Mouse (Mus musculus): ENCODE results near the gene Robo2.
"Not testable (repeated sequence)": the region's sequence is repeated elsewhere in the genome, so short reads cannot be mapped to it uniquely, and the experiment has no call there.

Robo2 gene

DNA sequence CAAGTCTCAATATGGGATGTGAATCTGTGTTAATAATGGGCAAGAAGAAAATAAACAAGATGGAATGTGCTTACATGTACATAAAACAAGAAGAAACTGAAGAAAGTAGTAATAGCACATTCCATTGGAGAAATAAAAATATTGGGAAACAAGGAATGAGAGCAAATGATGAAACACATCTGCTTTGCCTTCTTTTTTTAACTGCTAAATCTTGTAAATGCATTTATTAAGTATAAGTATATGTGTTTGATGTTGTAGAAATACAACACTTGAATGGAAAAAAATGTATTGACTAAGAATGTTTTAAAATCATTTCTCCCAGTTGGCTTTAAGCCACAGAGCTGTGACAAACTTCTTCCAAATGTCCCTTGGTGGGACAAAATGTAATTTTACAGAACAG, 350.1 kb downstream of the Robo2 start:
- DNase-seq: no peak

DNA sequence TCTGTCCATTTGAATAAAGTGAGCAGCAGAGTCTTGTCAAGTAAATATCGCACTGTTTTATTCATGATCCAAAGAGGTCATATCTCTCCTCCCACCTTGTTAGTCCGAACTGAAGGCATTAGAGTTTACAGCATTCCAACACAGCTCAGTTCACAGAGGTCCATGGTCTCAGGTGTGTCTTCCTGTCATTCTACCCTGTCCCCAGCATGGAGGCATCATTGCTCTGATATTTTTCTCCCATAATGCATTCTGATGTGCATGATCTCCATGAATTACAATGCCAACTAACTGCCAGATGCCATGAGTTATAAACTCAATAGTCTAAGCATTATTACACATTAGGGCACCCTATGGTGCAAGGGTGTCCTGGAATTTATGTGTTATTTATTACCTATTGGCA, 354.7 kb downstream of the Robo2 start:
- no peak for DNase-seq

DNA sequence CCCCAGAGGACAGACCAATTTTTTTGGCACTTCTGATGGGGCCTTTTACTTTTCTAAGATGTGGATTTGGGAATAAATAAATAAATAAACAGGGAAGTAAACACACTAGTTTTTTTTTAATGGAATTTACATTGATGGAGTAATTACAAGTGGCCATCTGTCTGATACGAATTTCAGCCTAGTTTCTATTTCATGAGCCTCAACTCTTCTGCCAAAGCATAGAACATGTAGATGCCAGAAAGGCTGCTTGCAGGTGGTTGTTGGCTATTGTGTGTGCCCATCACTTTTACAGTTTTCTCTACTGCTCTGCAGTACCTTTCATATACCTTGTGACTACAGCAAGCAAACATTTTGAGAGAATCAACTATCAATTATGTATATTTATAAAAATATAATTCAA, 355.4 kb downstream of the Robo2 start:
- no peak for DNase-seq

DNA sequence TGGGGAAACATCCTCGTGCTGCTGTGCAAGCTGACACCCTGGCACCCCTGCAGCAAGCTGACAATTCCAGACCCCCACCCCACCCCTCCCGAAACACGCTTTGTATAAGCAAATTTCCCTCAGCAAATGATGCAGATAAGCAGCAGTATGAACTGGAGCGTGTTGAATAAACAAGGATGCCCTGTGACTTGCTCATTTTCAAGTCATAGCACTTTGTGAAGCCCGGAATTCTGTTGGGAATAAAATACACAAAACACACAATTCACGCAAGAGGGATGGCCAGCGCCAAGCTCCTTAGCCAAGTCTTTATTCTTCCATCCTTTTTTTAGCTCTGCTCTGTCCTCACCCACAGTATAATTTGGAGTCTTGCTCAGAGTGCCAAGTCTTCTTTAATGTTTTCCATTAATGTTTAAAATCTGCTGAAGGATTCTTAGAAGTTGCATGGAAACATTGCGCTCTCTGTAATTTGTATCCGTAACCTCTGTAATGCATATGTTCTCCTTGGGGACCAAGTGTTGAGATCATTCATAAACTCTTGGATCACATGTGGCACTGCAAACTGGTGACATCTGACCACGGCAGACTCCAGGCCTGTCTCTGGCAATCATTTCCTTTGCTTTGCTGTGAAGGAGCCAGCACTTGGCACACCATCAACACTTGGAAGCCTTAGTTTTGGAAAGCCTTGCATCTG, 356.4 kb downstream of the Robo2 start:
- peak; percentile 61 for DNase-seq

DNA sequence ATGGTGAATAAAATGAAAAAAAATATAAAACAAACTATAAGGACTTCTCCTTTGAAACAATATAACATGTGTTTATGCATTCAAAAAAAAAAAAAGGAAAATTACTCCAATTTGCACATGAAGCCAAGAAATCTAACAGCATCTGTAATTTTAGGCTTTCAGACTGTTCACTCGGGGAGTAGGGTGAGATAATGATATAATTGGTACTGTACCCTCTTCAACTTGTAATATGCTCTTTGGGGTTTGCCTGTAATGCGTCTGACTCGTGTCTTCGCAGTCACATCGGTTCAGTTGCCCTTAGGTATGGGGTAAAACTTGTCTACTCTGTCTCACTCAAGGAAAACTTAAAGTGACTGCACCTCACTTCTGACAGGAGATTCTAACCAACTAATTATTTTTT, 362.2 kb downstream of the Robo2 start:
- no peak for DNase-seq

DNA sequence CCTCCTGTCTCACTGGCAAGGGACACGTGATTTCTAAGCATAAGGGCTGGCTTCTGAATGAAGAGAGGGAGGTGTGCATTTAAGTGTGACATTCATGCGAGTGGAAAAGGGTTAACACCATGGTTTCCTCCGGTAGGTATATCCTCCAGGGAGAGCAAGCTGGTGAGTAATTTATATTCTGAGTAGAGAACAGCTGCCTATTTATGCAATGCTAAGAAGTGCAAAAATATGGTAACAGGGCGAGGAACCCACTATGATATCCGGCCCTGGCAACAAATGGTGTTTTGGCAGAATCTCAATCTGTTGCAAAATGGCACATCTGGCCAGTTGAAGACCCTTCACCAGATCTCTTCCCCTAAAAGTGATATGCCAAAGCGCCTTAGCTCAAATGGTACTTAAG, 362.6 kb downstream of the Robo2 start:
- no peak for DNase-seq

DNA sequence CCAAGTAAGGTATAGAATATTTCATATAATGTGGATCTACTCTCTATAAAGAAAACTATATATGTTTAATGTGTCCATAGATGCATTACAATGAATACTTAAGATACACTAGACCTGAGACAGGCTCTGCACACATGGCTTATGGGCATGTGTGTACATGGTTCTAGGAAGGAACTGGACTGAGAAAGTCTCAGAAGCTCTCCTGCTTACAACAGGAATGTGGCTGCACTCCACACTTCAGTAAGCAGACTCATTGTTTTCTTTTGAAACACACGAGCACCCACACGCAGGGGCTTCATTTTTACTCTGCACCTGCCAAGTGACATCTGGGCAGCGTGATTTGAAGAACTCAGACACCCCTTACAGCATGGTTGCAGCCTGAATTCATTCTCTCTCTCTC, 364.4 kb downstream of the Robo2 start:
- no peak for DNase-seq

DNA sequence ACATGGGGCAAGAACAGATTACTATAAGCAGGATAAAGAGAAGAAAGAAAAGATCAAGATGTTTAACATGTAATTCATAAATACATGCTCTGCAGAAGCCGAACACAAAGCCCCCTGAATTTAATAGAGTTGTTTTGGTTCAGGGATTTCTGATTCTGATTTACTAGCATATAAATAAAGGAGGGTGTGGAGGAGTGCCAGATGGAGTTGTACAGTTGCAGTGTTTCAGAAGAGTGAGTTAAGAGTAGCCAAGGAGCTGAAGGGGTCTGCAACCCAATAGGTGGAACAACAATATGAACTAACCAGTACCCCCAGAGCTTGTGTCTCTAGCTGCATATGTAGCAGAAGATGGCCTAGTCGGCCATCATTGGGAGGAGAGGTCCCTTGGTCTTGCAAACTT, 370.8 kb downstream of the Robo2 start:
- DNase-seq: not testable (repeated sequence)

DNA sequence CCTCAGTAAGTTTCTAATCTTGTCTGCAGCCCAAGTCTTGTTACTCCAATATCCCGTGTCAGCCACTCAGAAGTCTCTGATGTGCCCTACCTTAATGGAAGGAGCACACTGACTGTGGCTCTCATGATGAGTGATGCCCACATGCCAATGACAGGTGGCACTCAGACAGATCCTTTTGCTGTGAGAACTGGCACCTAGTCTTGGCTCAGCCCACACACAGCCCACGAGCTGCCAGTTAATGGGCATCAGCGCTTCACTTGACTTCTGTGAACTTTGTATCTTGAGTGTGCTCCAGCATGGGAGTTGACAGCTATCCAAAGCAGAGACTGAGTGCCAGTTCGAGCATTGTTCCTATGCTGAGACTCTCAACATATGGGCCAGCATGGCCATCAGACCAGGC, 383.8 kb downstream of the Robo2 start:
- no peak for DNase-seq

DNA sequence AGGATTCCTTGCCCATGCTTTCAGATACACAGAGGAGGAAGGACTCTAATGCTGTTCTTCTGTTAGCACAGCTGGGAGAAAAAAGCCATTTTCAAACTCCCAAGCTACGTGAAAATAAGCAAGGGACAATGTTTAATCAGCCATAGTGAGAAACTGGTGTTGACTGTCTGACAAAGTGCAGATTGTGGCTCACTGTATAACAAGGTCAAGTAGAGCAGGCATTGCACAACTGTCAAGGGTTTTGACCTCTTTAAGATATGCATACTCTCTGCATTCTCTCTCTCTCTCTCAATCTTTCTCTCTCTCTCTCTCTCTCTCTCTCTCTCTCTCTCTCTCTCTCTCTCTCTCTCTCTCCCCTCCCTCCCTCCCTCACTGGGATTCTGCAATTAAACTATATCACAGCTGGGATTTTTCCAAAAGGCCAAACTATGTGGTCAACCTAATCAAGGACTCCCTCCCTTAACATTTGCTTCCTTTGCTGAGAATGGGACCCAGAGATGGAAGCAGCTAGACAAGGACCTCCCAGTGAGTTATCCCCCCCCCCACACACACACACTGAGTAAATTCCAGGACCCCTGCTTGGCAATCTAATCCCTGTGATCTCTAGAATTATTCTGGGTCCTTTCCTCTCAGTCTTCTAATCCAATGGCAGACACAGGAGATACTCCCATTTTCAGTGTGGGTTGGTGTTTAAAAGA, 389.2 kb downstream of the Robo2 start:
- DNase-seq: no peak

DNA sequence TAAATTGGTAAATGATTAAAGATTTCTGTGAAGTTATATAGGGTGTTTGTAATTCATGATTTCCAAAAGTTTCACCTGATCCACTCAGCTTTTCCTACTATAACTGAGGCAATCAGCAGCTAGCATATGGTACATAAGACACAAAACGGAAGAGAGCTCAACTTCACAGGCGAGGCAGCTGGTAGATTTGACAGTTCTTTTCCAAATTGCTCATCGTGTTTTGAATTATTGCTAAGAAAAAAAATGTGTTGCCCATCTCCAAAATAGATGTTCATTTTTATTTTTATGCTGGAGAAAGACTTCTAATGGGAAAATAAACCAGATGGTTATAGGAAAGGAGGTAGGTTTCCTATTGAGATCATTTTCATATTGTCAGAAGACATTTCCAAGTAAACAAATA, 405.9 kb downstream of the Robo2 start:
- no peak for DNase-seq

DNA sequence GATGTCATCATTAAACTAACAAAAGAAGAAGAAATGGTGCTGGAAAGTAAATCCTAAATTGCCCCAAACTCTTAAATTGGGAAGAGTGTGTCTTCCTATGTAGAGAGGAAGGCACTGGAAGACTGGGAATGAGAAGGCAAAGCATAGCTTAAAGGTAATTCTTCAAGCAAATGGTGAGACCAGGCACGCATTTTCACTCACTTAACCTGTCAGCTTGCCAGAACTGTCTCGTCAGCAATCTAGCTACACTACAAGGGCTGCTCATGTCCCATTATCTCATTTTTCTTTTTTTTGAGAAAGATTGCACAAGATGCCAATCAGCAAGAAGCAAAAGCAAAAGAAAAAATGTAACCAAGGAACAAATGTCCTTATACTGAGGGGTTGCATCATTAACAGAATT, 410.3 kb downstream of the Robo2 start:
- DNase-seq: no peak

DNA sequence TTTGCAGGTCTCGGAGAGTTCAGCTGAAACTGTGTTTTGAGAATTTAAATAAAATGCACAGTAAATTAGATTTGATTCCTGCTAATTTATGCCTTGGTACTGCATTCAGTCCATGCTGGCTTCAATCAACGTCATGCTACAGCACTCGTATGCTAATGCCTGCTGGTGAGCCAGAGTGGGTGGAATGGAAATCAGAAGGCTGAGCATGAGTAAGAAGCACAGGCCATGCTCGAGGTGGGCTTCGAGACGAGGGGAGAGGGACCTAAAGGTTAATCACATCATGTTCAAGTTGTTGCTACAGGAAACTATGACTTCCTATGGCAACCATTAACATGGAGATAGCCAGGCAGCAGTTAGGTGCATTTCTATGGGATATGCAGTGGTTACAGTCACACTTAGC, 420.4 kb downstream of the Robo2 start:
- no peak for DNase-seq

DNA sequence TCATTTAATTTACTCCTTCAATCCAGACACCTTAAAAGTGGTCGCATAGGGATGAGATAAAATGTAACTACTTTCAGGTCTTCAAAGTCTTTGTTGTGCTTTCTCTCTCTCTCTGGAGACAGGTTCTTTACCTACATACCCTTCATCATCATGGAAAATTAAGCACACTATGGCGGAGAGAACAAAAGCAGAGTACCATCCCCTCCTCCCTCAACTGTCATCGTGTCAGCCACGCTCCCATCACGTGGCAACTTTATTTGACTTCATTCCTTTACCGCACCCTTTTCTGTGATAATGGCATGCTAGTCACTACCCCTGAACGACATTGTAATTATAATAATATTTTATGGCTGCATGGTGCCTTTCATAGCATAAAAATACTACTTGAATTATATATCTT, 442.1 kb downstream of the Robo2 start:
- no peak for DNase-seq

DNA sequence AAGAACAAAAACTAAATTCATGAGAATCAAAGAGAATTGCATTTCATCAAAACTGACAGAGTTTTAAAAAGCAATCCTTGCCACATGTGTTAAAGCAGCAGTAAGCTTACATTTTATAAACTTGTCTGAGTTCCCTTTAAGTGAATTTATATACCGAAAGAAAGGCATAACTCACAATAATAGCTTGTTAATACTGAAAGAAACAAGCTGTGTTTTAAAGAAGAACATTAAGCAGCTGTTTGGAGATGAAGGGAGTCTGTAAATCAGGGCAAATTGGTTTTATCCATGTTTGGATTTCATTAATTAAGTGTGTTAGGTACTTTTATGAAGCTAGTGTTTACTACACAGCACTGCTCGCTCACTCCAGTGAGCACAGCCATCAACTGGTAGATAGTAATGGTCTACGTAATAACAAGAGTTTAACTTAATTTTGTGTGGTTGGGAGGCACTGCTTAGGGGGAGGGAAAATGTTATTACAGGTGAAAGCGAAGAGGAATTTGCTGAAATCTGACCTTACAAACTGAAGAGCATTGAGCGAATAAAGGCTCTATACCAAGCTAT, 447.2 kb downstream of the Robo2 start:
- DNase-seq: no peak

DNA sequence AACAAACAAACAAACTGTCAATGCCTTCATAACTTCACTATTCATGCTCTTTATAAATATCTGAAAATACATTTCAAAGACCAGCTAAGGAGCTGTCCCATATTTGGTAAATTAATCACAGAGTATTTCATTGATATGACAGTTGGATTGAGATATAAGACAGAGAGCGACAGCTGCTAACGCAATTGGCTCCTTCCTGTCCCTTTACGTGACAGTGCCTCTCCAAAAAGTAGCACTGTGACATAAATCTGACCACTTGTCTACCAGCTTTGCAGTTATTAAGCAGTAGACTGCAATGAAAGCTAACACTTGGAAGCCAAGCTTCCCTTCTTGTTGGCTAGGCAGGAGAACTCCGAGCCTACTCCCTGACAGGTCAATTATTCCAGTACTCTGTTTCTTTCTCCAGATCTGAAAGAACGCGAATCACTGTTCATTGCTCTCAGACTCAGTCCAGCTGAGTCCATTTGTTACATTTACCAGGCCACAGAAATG, 452.1 kb downstream of the Robo2 start:
- no peak for DNase-seq

DNA sequence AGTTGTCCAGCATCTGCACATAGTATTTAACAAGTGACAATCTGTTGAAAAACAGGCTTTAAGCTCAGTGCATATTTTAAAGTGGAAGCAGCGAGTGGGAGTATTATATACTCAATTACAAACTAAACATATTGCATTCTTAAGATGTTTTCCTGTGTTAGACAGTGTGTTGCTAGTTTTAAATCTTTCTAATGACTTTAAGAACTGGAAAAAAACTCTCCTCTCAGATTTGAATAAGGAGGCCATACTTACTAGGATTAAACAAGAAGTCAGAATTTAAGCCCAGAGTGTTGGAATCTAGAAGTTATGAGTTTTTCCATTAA, 453.1 kb downstream of the Robo2 start:
- DNase-seq: no peak

DNA sequence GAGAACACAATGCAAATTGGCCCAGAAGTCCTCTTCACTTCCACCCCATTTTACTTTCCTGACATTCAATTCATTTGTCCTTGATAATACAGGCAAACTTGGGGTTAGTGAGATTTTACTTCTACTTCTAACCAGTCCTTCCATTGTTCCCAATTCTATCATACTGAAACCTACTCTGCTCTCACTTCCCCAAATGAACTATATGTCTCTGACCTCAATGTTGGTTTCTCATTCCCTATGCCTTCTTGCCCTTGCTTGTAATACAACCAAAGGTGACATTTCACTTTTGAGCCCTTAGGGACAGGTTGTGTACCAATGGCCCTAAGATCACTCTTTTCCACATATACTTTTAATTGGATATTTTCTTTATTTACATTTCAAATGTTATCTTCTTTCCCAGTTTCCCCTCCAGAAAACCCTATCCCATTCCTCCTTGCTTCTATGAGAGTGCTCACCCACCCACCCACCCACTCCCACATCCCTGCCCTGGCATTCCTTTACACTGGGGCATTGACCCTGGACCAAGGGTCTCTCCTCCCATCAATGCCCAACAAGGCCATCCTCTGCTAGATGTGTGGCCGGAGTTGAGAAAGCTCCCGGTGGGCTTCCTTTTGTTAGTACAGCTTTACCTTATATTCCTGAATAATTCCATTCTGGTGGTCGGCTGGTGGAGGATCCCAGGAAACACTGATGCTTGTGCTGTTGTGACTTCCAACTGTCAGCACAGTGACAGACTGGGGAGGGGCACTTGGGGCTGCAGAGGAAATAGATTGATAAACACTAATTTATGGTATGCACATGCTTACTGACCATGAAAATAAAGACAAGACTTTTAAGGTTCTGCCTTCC, 453.7 kb downstream of the Robo2 start:
- no peak for DNase-seq

DNA sequence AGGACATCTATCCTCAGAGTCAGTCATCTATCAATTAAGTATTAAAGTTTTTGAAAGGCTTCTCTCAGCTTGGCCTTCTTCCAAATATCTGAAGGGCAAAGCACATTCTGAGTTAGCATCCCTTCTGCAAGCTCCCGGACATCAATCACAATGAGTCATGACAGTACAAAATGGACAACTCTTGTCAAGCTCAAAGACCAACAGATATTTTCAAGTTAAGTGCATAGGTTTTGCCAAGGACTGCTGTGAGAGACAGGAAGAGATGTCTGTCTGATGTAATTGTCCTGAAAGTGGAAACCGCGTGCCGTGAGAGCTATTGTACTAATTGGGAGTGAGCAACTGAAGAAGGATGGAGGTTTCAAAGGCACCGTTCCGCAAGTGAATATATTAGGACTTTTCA, 465.5 kb downstream of the Robo2 start:
- no peak for DNase-seq

DNA sequence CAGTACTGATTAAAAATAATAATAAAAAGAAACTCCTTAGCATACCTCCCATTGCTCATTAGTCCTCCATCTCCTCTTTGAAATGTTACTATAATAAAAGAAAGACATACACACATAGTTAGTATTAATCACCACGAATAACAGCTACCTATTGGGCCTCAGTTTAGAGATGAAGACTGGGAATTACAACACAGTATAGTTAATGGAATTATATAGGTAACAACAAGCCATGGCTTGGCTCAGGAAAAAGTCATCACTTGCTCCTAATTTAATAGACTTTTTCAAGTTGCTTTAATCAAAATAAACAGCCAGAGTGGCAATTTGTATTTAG, 471.4 kb downstream of the Robo2 start:
- no peak for DNase-seq

DNA sequence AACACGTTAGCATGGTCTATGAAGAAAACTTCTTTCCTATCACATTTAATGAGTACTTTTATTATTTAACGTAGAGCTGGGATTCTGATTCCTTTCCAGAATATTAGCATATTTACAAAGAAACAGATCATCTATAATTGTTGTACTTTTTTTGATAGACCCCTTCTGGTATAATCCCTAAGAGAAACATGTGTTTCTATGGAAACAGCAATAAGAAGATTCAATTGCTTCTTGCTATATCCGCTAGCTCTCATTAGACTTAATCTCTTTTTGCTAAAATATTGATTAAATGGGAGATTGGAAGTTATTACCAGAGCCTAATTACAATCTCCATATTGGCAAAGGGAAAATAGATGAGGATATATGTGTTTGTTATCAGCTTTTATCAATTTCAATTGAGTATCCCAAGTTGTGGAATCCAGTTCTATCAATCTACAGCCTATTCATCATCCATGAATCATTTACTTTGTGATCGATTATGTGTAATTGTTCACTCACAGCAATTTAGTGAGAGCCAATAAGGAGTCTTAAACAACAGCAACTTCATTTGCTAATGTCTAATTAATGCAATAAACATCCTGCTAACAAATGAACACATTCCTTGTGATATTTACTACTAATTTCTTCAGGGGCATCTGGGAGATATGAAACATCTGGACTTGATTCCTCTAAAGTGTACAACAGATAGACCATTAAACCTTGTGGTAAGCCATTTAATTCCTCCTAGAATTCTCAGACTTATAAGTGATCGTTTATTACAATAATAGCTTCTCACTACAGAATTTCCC, 472.0 kb downstream of the Robo2 start:
- no peak for DNase-seq

DNA sequence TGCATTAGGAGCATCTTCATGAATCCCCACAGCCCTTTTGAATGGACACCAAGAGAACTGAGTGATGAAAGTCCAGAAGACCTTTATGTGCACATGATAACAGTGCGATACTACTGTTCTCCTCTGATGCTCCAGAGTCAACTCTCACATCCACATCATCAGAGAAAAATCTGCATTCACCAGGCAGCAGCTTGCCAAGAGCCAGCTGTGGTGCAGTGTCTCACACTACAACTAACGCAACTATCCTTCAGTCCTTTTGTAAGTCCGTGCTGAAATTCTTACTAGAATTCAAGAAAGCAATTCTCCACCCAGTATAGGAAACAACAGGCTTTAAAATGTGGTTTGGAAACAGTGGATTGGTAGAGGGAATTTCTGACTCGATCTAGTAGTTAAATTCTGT, 481.3 kb downstream of the Robo2 start:
- DNase-seq: no peak

DNA sequence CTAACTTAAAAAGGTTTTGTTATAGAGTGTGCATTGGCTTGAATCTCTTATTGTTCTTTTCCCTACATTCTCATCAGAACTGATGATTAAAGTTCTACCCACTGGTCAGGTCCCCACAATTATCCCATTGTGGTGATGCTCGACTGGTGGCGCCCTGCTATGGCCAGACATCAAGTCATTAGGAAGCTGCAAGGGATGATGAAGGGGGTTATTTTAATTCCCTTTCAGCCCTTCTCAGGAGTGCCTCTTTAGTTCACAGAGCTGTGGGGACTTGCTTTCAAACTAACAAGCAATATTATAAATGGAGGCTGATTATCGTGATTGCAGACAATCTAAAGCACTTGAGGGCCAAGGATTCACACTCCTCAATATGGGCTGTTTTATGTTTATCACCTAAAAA, 484.1 kb downstream of the Robo2 start:
- DNase-seq: no peak

Measured in right cerebral cortex, postnatal 4 days (tissue).